Mouse (Mus musculus): ENCODE data around the gene Cuedc1. TPM values are rescaled to one million over a fixed set of nuclear protein-coding genes. Genes with fewer than 3 reads are reported as not detected.

Cuedc1 gene
- total and polyA plus RNA-seq, 3 experiments, result 1.0 to 4.8 TPM; not detected in 1

GRCm38 (mm10) chr11:88233528-88234427 is 135.9 kb downstream of the Cuedc1 start:
- H3K36me3 ChIP-seq (ENCODE audit: control insufficient read depth in 1 of 2, insufficient read depth in 2 of 2, low read length in 2 of 2), result peaks cover 0 to 22% of the 10 kb centered on the region in 2 experiments; a peak in 2 of 4 replicates
- no peak overlapping the region for H3K4me3 ChIP-seq (ENCODE audit: control insufficient read depth in 1 of 2, insufficient read depth in 1 of 2, low read depth in 2 of 2, low read length in 2 of 2)
- H3K4me1 ChIP-seq (ENCODE audit: control insufficient read depth in 1 of 2, insufficient read depth in 2 of 2, low read length in 2 of 2), result peaks cover 9 to 31% of the 10 kb centered on the region in 2 experiments; a peak in 3 of 4 replicates
- peak; percentile 74 for DNase-seq (ENCODE audit: low read depth, low spot score)
- peak overlapping the region; percentile 18 for H3K27ac ChIP-seq (ENCODE audit: control insufficient read depth, low read depth, low read length)
- TF ChIP-seq RCOR1 (IDR thresholded peaks at IDR 0.05; ENCODE audit: low read depth, low read length) (peak; percentile 88), USF2 (IDR thresholded peaks at IDR 0.05; ENCODE audit: borderline replicate concordance in 1 of 2, insufficient read depth in 1 of 2, low read depth in 1 of 2, low read length in 2 of 2) (no peak), UBTF (IDR thresholded peaks at IDR 0.05; ENCODE audit: borderline replicate concordance, insufficient read depth, low read depth, low read length) (no peak), EP300 (IDR thresholded peaks at IDR 0.05; ENCODE audit: low read depth in 1 of 2, low read length in 2 of 2) (peak; percentile 73 to 76), USF1 (IDR thresholded peaks at IDR 0.05; ENCODE audit: low read depth, low read length) (no peak), RAD21 (IDR thresholded peaks at IDR 0.05; ENCODE audit: low read depth, low read length) (no peak), TCF12 (IDR thresholded peaks at IDR 0.05; ENCODE audit: low read depth, low read length) (peak; percentile 82), MXI1 (IDR thresholded peaks at IDR 0.05; ENCODE audit: low read depth, low read length) (0 out of 2 replicates have a peak, but pooled peaks have one; percentile 46), MEF2A (IDR thresholded peaks at IDR 0.05; ENCODE audit: extremely low read depth, insufficient replicate concordance, low read depth, low read length, poor library complexity, severe bottlenecking) (peak; percentile 75; the same call in 1 of the 2 replicates), BHLHE40 (IDR thresholded peaks at IDR 0.05; ENCODE audit: borderline replicate concordance, low read depth, low read length) (0 out of 2 replicates have a peak, but pooled peaks have one; percentile 44), GATA1 (IDR thresholded peaks at IDR 0.05; ENCODE audit: low read depth, low read length) (peak; percentile 74), ETS1 (IDR thresholded peaks at IDR 0.05; ENCODE audit: low read depth, low read length) (peak; percentile 63), GABPA (IDR thresholded peaks at IDR 0.05; ENCODE audit: low read depth, low read length) (no peak), E2F4 (IDR thresholded peaks at IDR 0.05; ENCODE audit: borderline replicate concordance, low read depth, low read length) (no peak), TAL1 (IDR thresholded peaks at IDR 0.05; ENCODE audit: low read length) (peak; percentile 49)
- H3K9me3 ChIP-seq (replicated peaks; ENCODE audit: insufficient read depth, low read length), result no peaks in the 10 kb centered on the region
- H3K9ac ChIP-seq (ENCODE audit: control insufficient read depth, low read depth, low read length, poor library complexity, severe bottlenecking), result peak overlapping the region; percentile 6; the same call in 1 of the 2 replicates
- H3K79me2 ChIP-seq (ENCODE audit: control insufficient read depth, insufficient read depth, low read length, poor library complexity), result no peaks in the 10 kb centered on the region
- H3K27me3 ChIP-seq (ENCODE audit: control insufficient read depth in 1 of 2, insufficient read depth in 2 of 2, low read length in 2 of 2), result no peaks in the 10 kb centered on the region

DNA sequence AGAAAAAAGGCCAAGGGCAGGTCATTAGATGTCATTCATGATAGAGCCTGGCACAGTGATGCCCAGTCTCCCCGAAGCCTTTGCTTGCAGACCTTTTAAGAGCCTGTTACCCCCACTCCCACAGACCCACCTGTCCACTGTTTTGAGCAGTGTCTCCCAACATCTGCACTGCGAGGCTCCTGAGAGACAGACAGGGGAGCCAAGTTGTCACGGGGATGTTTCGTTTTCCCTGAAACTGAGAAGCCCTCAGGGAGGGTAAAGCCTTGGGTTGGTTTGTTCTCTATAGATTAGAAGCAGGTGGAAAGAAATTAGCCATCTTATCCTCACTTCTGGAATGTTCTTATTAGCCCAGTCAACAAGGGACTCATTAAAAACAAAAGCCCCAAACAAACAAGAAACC is 136.9 kb downstream of the Cuedc1 start:
- no peaks in the 10 kb centered on the region for H3K9me3 ChIP-seq (replicated peaks; ENCODE audit: insufficient read depth, low read length)
- H3K79me2 ChIP-seq (ENCODE audit: control insufficient read depth, insufficient read depth, low read length, poor library complexity), result no peaks in the 10 kb centered on the region
- peak overlapping the region; percentile 35 to 46; a peak in 3 of 4 replicates for H3K4me3 ChIP-seq (ENCODE audit: control insufficient read depth in 1 of 2, insufficient read depth in 1 of 2, low read depth in 2 of 2, low read length in 2 of 2)
- no peaks in the 10 kb centered on the region; a peak in 1 of 4 replicates for H3K27me3 ChIP-seq (ENCODE audit: control insufficient read depth in 1 of 2, insufficient read depth in 2 of 2, low read length in 2 of 2)
- peak overlapping the region; percentile 56; the same call in 1 of the 2 replicates for H3K9ac ChIP-seq (ENCODE audit: control insufficient read depth, low read depth, low read length, poor library complexity, severe bottlenecking)
- peaks cover 0 to 22% of the 10 kb centered on the region in 2 experiments; a peak in 2 of 4 replicates for H3K36me3 ChIP-seq (ENCODE audit: control insufficient read depth in 1 of 2, insufficient read depth in 2 of 2, low read length in 2 of 2)
- peak; percentile 26 for DNase-seq (ENCODE audit: low read depth, low spot score)
- peaks cover 9 to 31% of the 10 kb centered on the region in 2 experiments; a peak in 3 of 4 replicates for H3K4me1 ChIP-seq (ENCODE audit: control insufficient read depth in 1 of 2, insufficient read depth in 2 of 2, low read length in 2 of 2)
- peak overlapping the region; percentile 53; the same call in 1 of the 2 replicates for H3K27ac ChIP-seq (ENCODE audit: control insufficient read depth, low read depth, low read length)
- TF ChIP-seq CHD2 (IDR thresholded peaks at IDR 0.05; ENCODE audit: low read length), result no peak
- no peak for TF ChIP-seq RAD21 (IDR thresholded peaks at IDR 0.05; ENCODE audit: low read depth, low read length)
- no peak for TF ChIP-seq USF2 (IDR thresholded peaks at IDR 0.05; ENCODE audit: borderline replicate concordance in 1 of 2, insufficient read depth in 1 of 2, low read depth in 1 of 2, low read length in 2 of 2)
- no peak for TF ChIP-seq KAT2A (conservative IDR thresholded peaks at IDR 0.05; ENCODE audit: low read depth, low read length)
- no peak for TF ChIP-seq POLR2A (IDR thresholded peaks at IDR 0.05; ENCODE audit: control insufficient read depth in 1 of 2, insufficient read depth in 1 of 2, low read depth in 1 of 2, low read length in 2 of 2, poor library complexity in 1 of 2)
- no peak for TF ChIP-seq POLR2AphosphoS2 (IDR thresholded peaks at IDR 0.05; ENCODE audit: low read length)
- TF ChIP-seq TAL1 (IDR thresholded peaks at IDR 0.05; ENCODE audit: low read length), result no peak
- no peak for TF ChIP-seq SIN3A (IDR thresholded peaks at IDR 0.05; ENCODE audit: low read length)
- TF ChIP-seq MAX (IDR thresholded peaks at IDR 0.05; ENCODE audit: low read length), result no peak
- no peak for TF ChIP-seq ZKSCAN1 (IDR thresholded peaks at IDR 0.05; ENCODE audit: low read depth, low read length)
- no peak for TF ChIP-seq BHLHE40 (IDR thresholded peaks at IDR 0.05; ENCODE audit: borderline replicate concordance, low read depth, low read length)
- TF ChIP-seq POLR2AphosphoS5 (IDR thresholded peaks at IDR 0.05; ENCODE audit: borderline replicate concordance, low read depth, low read length), result no peak
- no peak for TF ChIP-seq CHD1 (IDR thresholded peaks at IDR 0.05; ENCODE audit: low read depth, low read length)
- TF ChIP-seq GATA1 (IDR thresholded peaks at IDR 0.05; ENCODE audit: low read depth, low read length), result no peak
- no peak for TF ChIP-seq CTCF (IDR thresholded peaks at IDR 0.05 in 2 of 3, conservative IDR thresholded peaks at IDR 0.05 in 1 of 3; ENCODE audit: control insufficient read depth in 1 of 3, insufficient read depth in 1 of 3, low read depth in 2 of 3, low read length in 3 of 3, poor library complexity in 1 of 3, severe bottlenecking in 1 of 3)
- no peak for TF ChIP-seq ZC3H11A (IDR thresholded peaks at IDR 0.05; ENCODE audit: low read depth, low read length)
- TF ChIP-seq SMC3 (IDR thresholded peaks at IDR 0.05; ENCODE audit: low read depth, low read length), result no peak
- no peak for TF ChIP-seq MYC (IDR thresholded peaks at IDR 0.05; ENCODE audit: low read depth, low read length)

Measured in MEL (cell line).